Mouse (Mus musculus) frontal cortex, postnatal 36 days (tissue): Measurements from ENCODE around the gene Matn3.
"Not testable (repeated sequence)": the region's sequence is repeated elsewhere in the genome, so short reads cannot be mapped to it uniquely, and the experiment has no call there.

Experiments
- DNase-seq, 2 experiments: peaks; one replicate each; pipeline ENCODE4 v3.0.0; 2022; ENCODE audit warnings: low spot score in 2 of 2

Gene Matn3

DNA sequence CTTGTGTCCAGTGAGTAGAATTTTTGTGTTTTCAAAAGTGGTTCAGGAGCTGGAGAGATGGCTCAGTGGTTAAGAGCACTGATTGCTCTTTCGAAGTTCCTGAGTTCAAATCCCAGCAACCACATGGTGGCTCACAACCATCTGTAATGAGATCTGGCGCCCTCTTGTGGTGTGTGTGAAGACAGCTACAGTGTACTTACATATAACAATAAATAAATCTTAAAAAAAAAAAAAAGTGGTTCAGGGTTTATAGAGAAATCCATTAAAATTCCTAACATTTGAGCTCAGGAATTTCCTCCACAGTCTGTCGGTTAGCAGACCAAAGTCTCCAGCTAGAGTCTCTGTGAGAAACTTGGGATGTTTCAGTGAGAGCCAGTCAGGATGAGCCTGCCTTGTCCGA is 11.5 kb upstream of the Matn3 start:
- not testable (repeated sequence) for DNase-seq

DNA sequence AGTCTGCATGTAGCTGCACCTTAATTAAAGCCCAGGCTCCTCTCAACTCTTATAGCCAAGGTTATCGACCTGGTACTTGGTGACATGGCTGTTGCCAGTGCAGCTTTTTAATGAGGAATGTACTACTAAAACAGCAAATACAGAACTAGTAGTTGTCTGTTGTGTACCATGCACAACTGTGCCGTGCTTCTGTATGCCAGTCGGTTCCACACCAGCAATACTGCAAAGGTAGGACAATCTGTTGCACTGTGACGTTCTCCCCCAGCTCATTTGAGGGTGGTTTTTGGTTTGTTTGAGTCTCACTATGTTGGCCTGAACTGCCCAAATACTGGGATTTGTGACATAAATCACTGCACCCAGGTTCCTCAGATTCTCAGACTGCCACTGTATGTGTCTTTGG is 8.2 kb upstream of the Matn3 start:
- DNase-seq = no peak

DNA sequence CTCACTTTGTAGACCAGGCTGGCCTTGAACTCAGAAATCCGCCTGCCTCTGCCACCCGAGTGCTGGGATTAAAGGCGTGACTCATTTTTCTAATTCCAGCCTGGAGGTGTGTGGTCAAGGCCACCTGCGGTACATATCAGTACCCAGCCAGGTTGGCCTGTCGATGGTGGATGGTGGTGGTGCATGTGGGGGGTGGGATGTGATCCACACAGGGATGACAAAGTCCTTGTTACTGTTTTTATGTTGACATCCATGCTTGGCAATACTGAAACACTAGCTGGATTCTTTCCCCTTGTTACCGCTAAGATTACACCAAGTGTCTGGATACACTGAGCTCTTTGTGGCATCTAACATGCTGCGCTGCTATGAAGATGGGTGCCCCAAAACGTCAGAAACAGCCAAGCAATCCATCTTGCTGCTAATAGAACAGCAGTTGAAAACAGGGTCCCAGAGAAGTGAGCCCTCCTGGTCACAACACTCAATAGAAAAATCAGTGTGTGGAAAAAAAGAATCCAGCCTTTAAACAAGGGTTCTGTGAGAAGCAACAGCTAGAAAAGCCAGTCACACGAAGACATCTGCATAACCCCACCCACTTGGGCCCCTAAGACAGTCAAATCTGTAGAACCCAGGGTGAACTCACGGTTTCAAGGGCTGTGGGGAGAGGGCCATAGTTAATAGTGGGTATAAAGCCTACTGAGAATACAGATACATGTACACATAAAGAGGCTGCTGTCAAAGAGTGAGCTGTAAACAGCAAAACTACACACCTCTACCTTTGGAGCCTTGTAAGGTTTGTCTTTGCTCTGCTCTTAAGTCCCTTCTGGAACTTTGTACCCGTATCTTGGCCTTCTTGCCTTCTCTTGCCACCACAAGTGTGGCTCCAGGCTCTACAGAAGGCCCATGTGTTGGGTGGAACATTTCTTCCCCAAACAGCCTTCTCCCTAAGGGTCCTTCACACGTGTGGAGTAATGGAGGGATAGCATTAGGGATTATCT is 7.4 kb upstream of the Matn3 start:
- DNase-seq = no peak

DNA sequence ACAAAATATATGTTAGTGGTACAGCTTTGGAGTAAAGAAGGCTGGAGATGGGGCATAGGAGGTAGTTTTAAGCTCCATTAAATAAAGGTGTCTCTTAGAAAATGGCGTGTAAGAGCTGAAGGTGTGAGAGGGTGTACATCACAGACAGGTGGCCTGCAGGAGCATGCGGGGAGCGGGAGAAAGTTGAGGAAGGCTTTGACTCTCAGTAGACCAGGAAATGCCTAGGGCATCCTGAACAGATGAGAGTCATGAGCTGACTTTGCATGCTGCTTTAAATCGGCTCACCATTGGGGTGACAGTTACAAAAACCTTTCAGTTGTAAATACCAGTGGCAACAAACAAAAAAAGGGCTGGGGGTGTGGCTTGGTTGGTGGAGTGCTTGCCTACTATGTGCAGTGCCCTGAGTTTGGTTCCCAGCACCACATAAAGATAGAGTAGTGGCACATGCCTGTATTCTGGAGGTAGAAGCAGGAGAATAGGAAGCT is 6.6 kb upstream of the Matn3 start:
- DNase-seq = no peak

DNA sequence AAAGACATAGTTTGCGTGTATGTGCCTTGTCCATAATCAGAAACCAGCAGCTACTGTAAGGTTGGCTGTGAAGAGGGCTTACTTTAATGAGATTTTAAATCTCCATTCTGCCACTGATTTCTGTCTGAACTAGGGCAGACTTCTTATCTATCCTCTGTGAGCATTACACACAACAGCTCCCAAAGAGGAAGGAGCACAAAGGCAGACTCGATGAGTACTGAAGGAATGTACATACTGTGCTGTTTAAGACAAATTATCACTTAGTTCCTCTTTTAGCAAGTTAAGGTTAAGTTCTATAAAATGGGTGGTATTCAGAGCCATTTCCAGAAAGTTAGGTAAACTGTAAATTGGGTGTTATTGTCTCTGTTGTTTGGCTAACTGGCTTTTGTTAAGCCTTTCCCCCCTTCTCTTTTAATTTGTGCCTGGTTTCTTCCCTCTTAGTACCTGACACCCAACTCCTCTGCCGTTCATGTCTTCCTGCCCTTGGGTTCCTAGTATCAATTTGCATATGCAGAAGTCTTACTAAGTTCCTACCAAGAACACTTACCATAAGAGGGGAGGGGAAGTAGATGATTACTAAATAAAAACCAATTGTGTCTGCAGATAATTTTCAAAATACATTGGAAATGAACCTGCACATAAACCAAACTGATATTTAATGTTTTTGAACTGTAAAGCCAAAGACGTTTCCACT is 5.9 kb upstream of the Matn3 start:
- DNase-seq = no peak

DNA sequence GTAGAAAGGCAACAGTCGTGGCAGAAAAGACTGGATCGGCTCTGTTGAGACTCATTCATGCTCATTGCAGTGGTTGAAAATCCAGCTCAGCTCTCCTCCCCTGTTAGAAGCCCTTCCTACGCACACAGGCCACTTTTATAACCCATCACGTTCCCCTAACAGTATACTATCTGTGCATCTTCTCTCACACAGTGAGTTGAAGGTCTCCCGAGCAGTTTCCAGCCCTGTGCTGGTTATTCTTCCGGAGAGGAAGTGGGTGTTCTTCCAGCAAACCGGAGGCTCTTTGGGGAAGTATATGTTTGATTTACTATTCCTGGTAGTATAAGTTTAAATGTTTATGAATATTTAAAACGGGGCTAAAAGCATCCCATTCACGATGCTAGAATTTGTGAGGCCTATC is 566 bp upstream of the Matn3 start:
- DNase-seq = no peak

DNA sequence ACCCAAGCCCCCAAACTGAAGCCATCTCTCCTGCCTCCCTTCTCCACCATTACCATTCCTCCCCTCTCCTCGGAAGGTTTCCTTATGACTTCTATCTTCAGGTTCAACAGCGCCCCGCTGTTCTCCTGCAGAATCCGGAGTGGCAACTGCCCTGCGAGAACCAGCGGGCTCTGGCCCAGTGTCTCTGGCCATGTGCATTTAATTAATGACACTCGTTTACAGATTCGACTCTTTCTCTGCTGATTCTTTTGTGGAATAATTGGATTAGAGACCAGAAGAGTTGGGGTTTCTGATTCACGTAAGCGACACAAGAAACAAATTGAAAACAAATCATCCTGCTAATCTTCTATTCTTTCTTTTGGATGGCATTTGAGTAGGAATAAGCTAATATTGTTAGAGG is 5.4 kb downstream of the Matn3 start:
- no peak for DNase-seq

DNA sequence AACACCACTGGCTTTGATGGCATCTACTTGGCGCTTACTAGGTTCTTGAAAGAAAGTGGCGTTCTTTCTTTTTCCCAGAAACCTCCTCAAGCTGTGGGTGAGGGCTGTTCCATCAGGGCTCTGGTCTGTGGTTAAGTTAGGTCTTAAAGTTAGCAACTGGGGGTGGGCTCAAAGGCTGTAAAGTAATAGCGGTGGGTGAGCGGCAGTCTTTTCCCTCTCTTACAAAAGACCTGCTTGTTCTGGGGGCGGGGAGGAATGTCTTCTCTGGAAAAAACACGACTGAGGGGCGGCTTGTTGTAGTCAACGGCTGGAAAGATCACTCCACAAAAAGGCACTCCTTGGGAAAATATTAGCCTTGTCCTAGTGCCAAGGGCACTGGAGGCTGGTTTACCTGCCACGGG is 6.4 kb downstream of the Matn3 start:
- DNase-seq = no peak

DNA sequence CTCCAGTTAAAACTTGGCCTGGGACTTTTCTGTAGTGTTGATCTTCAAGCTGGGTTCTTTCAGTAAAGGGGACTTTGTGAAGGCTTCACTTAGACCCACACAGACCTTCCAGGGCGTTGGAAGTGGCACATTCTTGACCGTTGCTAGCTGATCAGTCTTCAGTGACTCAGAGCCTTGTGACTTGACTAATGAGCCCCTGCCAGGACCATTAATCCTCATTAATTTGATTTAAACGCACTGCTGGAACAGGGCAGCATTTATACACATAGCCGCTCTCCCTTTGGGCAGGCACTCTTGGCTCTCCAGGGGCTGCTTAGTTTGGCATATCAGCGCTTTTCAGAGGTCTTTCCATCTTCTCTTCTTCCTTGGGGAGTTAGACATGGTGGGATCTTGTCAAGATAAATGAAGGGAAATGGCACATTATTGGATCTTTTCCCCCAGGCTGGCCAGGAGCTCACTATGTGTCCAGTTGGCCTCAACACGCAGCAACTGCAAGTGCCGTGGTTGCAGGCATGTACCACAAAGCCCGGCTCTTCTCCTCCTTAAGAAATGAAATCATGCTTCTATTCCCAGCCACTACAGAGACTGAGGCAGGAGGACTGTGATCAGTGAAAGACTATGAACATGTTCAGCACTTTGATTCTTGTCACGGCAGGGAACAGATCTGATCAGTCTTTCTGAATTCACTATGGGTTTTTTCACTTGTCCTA is 14.0 kb downstream of the Matn3 start:
- DNase-seq = no peak

DNA sequence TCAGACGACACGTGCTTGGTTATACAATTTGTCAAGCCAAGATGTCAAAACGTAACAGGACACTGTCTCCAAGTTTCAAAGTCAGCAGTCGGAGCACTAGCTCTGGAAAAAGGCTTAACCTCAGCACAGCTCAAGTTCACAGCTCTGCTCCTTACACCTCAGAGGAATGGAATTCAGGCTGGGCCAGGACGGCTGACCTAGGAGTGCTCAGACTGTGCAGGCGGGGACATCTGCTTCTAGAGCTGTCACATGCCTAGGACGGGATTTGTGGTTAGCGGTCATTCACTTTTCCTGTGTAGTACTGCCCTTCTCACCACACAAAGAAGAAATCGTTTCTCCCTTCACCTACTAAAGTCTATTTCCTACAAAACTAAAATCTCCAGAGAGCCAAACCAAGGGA is 22.1 kb downstream of the Matn3 start:
- DNase-seq = no peak

DNA sequence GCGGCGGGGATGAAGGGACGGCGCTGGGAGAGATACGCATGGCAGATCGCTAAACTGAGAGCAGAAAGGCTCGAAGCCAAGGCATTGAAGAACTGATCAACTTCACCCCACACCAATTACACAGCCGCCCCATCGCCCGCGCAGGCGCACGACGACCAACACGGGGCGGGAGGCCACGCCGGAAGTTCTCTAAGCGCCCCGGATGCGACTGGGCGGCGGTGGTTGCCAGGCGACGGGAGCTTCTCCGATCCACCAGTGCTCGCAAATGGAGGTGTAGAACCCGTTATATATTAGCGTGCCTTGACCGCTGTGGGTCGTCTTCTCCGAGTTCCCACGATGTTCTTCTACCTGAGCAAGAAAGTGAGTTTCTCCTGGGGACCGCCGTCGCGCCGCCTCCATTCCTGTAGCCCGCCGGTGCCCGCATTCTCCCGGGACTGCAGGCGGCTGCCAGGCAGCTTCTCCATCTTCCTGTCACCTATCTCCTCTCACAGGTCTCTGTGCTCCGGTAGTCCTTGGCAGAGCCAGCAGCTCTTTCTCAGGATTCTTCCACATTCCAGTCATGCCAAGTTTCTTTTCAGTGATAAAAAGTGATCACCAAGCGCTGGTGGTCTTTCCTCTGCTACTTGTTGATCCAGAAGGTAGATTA is 26.2 kb downstream of the Matn3 start, which contains the start of gene Wdr35:
TSS of gene Wdr35 (plus strand) at position 73 of the 646 bp plus-strand sequence.
- peak; percentile 89 to 94 for DNase-seq

DNA sequence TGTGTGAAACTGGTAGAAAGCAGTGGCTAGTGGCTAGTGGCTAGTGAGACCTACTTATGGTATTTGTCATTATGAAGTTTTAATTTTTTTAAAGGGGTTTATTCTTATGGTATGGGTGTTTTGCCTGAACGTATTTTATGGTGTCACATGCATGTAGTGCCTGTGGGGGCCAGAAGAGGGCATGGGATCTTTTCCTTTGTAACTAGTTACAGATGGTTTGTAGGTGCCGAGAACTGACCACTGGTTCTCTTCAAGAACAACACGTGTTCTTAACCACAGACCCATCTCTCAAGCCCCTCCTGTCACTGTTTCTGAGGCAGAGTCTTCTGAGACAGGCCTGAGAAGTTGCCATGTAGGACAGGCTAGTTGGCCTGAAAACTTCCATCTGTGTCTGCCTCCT is 27.3 kb downstream of the Matn3 start:
- DNase-seq = no peak

DNA sequence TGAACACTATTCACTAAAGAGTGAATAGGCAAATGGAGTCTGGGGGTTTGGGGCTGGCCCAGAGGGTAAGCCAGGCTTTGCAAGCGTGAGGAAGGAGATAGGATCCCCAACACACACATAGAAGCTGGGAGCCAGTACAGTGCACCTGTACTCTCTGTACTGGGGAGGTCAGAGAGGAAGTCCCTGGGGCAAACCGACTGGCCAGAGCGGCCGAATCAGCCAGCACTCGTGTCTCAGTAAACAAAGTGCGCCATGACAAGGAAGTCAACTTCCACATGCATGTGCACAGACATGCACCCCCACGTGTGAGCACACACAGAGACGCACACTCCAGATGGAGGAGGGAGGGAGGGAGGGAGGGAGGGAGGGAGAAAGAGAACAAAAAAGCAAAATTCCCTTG is 45.5 kb downstream of the Matn3 start:
- DNase-seq = no peak

DNA sequence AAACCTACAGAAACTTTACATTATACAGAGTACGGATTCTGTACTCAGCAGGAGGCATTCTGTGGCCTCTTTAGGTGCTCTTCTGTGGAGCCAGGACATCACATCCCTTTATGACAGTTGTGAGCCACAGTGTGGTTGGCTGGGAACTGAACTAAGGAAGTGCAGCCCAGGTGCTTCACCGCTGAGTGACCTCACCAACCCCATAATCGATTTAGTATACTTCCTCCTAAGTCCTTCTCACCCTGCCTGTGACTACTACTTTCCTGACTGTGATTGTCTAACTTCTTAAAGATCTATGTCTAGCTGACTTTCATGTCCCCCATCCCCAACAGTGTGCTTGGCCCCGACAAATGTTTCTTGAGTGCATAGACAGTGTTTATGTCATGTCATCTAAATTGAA is 50.6 kb downstream of the Matn3 start:
- no peak for DNase-seq

DNA sequence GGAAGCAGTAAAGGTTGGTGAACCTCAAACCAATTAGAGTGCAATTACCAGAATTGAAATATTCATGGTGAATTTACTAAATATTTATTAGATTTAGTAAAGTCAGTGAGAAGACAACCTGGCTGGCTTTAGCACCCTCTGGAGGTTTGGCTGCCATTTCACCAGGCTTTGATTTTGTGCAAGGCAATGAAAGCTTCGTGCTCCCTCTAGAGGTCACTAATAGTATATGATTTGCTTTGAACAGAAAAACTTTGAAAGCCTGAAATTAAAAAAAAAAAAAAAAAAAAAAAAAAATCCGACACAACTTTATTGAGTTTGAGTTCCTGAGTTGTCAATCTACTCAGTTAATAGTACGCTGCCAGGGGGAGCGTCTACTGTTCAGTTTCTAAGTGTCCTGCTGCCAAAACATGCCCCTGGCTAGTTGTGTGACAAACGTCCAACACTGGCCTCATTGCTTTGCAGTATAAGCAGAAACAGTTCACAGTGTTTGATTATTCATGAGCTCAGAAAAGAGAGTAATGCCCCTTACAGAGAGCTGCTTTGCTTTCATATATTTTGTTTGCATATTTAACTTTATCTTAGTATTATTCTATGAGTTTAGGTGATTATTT is 54.4 kb downstream of the Matn3 start:
- DNase-seq = peak; percentile 13 to 65

DNA sequence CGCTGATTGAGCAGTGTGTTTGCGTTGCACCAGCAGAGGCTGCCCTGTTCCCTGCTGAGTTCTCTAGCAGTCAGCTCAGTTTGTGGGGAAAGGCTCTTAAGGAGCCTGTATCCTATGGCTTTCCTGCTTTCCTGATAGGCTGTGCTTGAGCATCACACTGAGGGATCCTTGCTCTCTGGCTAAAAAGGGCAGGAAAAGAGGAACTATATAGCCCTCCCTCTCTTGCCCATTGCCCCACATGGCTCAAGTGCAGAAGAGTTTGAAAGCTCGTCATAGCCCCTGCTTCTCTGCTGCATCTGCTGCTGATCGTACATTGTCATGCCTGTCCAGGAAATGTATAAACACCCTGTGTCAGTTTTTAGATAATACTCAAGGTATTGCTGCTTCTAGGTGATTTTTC is 59.4 kb downstream of the Matn3 start:
- no peak for DNase-seq

DNA sequence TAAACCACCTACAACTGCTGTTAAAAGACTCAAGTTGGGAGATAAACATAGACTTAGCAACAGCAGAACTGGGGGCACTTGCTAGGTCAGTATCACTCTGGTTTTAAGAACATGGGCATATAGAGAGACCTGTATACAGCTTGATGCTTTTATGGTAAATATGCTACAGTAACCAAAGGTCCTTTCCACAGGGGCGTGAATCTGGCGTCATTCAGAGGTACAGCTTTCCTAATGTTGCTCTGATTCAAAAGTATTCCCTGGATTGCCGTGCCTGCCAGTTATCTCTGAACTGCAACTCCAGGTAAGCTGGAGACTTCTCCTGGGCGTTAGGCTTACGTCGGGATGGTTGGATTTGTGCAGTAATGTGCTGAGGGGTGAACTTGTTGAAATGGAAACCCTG is 60.1 kb downstream of the Matn3 start:
- DNase-seq = no peak

DNA sequence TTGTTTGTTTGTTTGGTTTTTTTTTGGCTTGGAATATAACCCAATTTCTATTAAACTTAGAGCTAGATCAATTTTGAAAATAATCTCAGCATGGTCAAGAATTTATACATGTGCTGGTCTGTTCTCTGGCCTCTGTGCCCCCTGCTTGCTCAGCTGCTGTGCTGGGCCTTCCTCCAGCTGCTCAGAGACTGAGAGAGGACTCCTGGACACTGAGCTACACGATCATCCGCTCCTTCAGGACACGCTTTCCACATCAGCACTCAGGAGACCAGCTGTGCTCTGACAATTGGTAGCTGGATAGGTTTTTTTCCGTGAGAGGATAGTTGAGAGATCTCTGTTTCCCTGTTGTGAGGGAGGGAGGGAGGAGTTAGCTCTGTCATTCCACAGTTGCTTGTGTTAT is 62.6 kb downstream of the Matn3 start:
- DNase-seq = no peak

DNA sequence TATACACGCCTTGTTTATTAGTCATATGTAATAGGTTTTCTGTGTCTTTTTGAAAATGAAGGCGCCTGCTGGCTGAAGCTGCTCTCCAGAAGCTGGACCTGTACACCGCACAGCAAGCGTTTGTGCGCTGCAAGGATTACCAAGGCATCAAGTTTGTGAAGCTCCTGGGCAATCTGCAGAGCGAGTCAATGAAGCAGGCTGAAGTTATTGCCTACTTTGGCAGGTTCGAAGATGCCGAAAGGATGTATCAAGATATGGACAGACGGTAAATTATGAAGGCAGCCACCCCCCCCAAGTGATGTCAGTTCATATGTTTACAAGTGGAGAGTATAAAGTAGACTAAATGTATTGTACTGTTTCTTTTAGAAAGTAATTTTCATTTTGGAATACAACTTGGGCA is 68.6 kb downstream of the Matn3 start:
- DNase-seq = no peak

DNA sequence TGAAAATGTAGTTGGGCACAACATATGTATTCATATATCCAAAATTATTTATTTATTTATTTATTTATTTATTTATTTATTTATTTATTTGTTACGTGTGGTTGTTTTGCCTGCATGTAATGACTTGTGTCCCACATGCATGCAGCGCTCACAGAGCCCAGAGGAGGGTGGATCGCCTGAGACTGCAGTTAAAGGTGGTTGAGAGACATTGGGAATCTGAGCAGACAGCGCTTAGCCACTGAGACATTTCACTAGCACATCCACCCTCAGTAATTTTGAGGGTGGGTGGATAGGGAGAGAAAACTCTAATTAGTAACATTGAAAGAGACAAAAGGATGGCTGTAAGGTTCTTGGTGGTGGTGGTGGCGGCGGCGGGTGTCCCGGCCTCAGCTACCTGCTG is 72.7 kb downstream of the Matn3 start:
- DNase-seq = no peak

DNA sequence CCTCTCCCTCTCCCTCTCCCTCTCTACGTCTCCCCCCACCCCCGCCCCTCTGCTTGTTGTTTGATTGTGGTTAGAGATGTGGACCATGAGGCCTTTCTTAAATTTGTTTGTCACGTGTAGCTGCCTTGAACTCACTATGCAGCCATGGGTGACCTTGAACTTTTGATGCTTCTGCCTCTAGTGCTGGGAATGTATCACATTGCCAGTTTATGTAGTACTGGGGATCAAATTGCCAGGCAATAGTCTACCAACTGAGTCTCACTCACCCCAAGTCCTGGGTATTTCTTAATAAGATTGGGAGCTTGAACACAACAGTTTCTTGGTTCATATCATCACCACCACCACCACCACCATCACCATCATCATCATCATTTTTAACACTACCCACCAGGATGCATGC is 73.3 kb downstream of the Matn3 start:
- DNase-seq = no peak
